Mouse (Mus musculus): ENCODE measurements at regions not wholly inside any gene's neighbourhood (a gene's known extent, or its start where the extent isn't known, plus 50 kb on each side); places are given as distances from the start of the nearest gene placed in this dataset.
A peak's percentile ranks its signal among the peaks of the same experiment; 100 is the strongest.

- Histone ChIP-seq H3K36me3 (ENCODE audit: control insufficient read depth, insufficient read depth, low read length) (no peaks in the 10 kb centered on the region), H3K9ac (ENCODE audit: low read length) (no peak overlapping the region), H3K4me1 (replicated peaks; ENCODE audit: control insufficient read depth, insufficient read depth) (no peaks in the 10 kb centered on the region), H3K4me3 (ENCODE audit: low read depth, low read length) (no peak overlapping the region), H3K9me3 (ENCODE audit: control insufficient read depth, low read length) (no peaks in the 10 kb centered on the region), H3K27ac (replicated peaks) (no peak overlapping the region), H3K4me2 (replicated peaks; ENCODE audit: low read depth) (no peak overlapping the region), H3K27me3 (ENCODE audit: control insufficient read depth, insufficient read depth, low read length) (no peaks in the 10 kb centered on the region)
- no peak for TF ChIP-seq EP300 (optimal IDR thresholded peaks at IDR 0.05)
- TF ChIP-seq CTCF (IDR thresholded peaks at IDR 0.05; ENCODE audit: low read depth) = peak; percentile 86
- peak; percentile 77 for DNase-seq (ENCODE audit: low spot score)
- ATAC-seq (ENCODE audit: low FRiP score, low TSS enrichment) = 0 out of 2 replicates have a peak, but pooled peaks have one; percentile 45
- 15% methylated on average over 5 of the region's 5 CpGs for WGBS
Observed at GRCm38 (mm10) chr13:116714809-116715208, 310.5 kb downstream of the Parp8 start.

GRCm38 (mm10) chr13:116711866-116712593 is 313.3 kb downstream of the Parp8 start:
- Histone ChIP-seq H3K4me2 (replicated peaks; ENCODE audit: low read depth) (peak overlapping the region; percentile 72), H3K27ac (replicated peaks) (peak overlapping the region; percentile 1; the same call in 1 of the 2 replicates), H3K9me3 (ENCODE audit: control insufficient read depth, low read length) (no peaks in the 10 kb centered on the region), H3K27me3 (ENCODE audit: control insufficient read depth, insufficient read depth, low read length) (no peaks in the 10 kb centered on the region), H3K4me3 (ENCODE audit: low read depth, low read length) (peak overlapping the region; percentile 37), H3K36me3 (ENCODE audit: control insufficient read depth, insufficient read depth, low read length) (no peaks in the 10 kb centered on the region), H3K9ac (ENCODE audit: low read length) (peak overlapping the region; percentile 32), H3K4me1 (replicated peaks; ENCODE audit: control insufficient read depth, insufficient read depth) (no peaks in the 10 kb centered on the region)
- 1% methylated on average over 24 of the region's 24 CpGs for WGBS
- ATAC-seq (ENCODE audit: low FRiP score, low TSS enrichment) (peak; percentile 84), DNase-seq (ENCODE audit: low spot score) (peak; percentile 82)
- TF ChIP-seq EP300 (optimal IDR thresholded peaks at IDR 0.05) = no peak
- TF ChIP-seq CTCF (IDR thresholded peaks at IDR 0.05; ENCODE audit: low read depth) = peak; percentile 93

GRCm38 (mm10) chr13:116711148-116711865 is 314.0 kb downstream of the Parp8 start:
- Histone ChIP-seq H3K27ac (replicated peaks) (peak overlapping the region; percentile 1), H3K36me3 (ENCODE audit: control insufficient read depth, insufficient read depth, low read length) (no peaks in the 10 kb centered on the region), H3K4me3 (ENCODE audit: low read depth, low read length) (peak overlapping the region; percentile 37), H3K27me3 (ENCODE audit: control insufficient read depth, insufficient read depth, low read length) (no peaks in the 10 kb centered on the region), H3K4me1 (replicated peaks; ENCODE audit: control insufficient read depth, insufficient read depth) (no peaks in the 10 kb centered on the region), H3K9ac (ENCODE audit: low read length) (peak overlapping the region; percentile 45), H3K9me3 (ENCODE audit: control insufficient read depth, low read length) (no peaks in the 10 kb centered on the region), H3K4me2 (replicated peaks; ENCODE audit: low read depth) (peak overlapping the region; percentile 72)
- DNase-seq (ENCODE audit: low spot score) (peak; percentile 20), ATAC-seq (ENCODE audit: low FRiP score, low TSS enrichment) (no peak)
- TF ChIP-seq CTCF (IDR thresholded peaks at IDR 0.05; ENCODE audit: low read depth) (no peak), EP300 (optimal IDR thresholded peaks at IDR 0.05) (no peak)
- WGBS = 8% methylated on average over 22 of the region's 22 CpGs

- no peak for TF ChIP-seq CTCF (IDR thresholded peaks at IDR 0.05; ENCODE audit: low read depth)
- TF ChIP-seq EP300 (optimal IDR thresholded peaks at IDR 0.05) = no peak
- no peak for ATAC-seq (ENCODE audit: low FRiP score, low TSS enrichment)
- Histone ChIP-seq H3K27ac (replicated peaks) (peak overlapping the region; percentile 61), H3K9me3 (ENCODE audit: control insufficient read depth, low read length) (no peaks in the 10 kb centered on the region), H3K9ac (ENCODE audit: low read length) (0 out of 2 replicates have a peak overlapping the region, but pooled peaks have one; percentile 9), H3K27me3 (ENCODE audit: control insufficient read depth, insufficient read depth, low read length) (no peaks in the 10 kb centered on the region), H3K36me3 (ENCODE audit: control insufficient read depth, insufficient read depth, low read length) (no peaks in the 10 kb centered on the region), H3K4me2 (replicated peaks; ENCODE audit: low read depth) (peak overlapping the region; percentile 41), H3K4me3 (ENCODE audit: low read depth, low read length) (no peak overlapping the region), H3K4me1 (replicated peaks; ENCODE audit: control insufficient read depth, insufficient read depth) (no peaks in the 10 kb centered on the region)
- DNase-seq (ENCODE audit: low spot score) = peak; percentile 35
- 50% methylated on average over 7 of the region's 7 CpGs for whole genome bisulfite sequencing
Observed at GRCm38 (mm10) chr13:116709671-116710070, 315.7 kb downstream of the Parp8 start.

- Histone ChIP-seq H3K9ac (ENCODE audit: low read length) (peak overlapping the region; percentile 45; the same call in 1 of the 2 replicates), H3K4me1 (replicated peaks; ENCODE audit: control insufficient read depth, insufficient read depth) (no peaks in the 10 kb centered on the region), H3K4me3 (ENCODE audit: low read depth, low read length) (peak overlapping the region; percentile 46), H3K9me3 (ENCODE audit: control insufficient read depth, low read length) (no peaks in the 10 kb centered on the region), H3K36me3 (ENCODE audit: control insufficient read depth, insufficient read depth, low read length) (no peaks in the 10 kb centered on the region), H3K4me2 (replicated peaks; ENCODE audit: low read depth) (peak overlapping the region; percentile 56), H3K27ac (replicated peaks) (peak overlapping the region; percentile 87), H3K27me3 (ENCODE audit: control insufficient read depth, insufficient read depth, low read length) (no peaks in the 10 kb centered on the region)
- no peak for ATAC-seq (ENCODE audit: low FRiP score, low TSS enrichment)
- TF ChIP-seq CTCF (IDR thresholded peaks at IDR 0.05; ENCODE audit: low read depth) = no peak
- no peak for TF ChIP-seq EP300 (optimal IDR thresholded peaks at IDR 0.05)
- 11% methylated on average over 16 of the region's 16 CpGs for WGBS
- peak; percentile 29 for DNase-seq (ENCODE audit: low spot score)
Observed at GRCm38 (mm10) chr13:116708846-116709245, 316.5 kb downstream of the Parp8 start.

- Histone ChIP-seq H3K36me3 (ENCODE audit: control insufficient read depth, insufficient read depth, low read length) (no peaks in the 10 kb centered on the region), H3K4me3 (ENCODE audit: low read depth, low read length) (peak overlapping the region; percentile 46), H3K9me3 (ENCODE audit: control insufficient read depth, low read length) (no peaks in the 10 kb centered on the region), H3K27ac (replicated peaks) (peak overlapping the region; percentile 87), H3K9ac (ENCODE audit: low read length) (peak overlapping the region; percentile 60), H3K4me1 (replicated peaks; ENCODE audit: control insufficient read depth, insufficient read depth) (no peaks in the 10 kb centered on the region), H3K27me3 (ENCODE audit: control insufficient read depth, insufficient read depth, low read length) (no peaks in the 10 kb centered on the region), H3K4me2 (replicated peaks; ENCODE audit: low read depth) (peak overlapping the region; percentile 56)
- no peak for TF ChIP-seq CTCF (IDR thresholded peaks at IDR 0.05; ENCODE audit: low read depth)
- TF ChIP-seq EP300 (optimal IDR thresholded peaks at IDR 0.05) = no peak
- DNase-seq (ENCODE audit: low spot score) = no peak
- ATAC-seq (ENCODE audit: low FRiP score, low TSS enrichment) = no peak
- 13% methylated on average over 7 of the region's 7 CpGs for WGBS
Observed at GRCm38 (mm10) chr13:116708456-116708780, 316.9 kb downstream of the Parp8 start.

Data from stomach, postnatal 0 days (tissue).